Mouse (Mus musculus): ENCODE data around the gene Gas7.

Gas7 gene

DNA sequence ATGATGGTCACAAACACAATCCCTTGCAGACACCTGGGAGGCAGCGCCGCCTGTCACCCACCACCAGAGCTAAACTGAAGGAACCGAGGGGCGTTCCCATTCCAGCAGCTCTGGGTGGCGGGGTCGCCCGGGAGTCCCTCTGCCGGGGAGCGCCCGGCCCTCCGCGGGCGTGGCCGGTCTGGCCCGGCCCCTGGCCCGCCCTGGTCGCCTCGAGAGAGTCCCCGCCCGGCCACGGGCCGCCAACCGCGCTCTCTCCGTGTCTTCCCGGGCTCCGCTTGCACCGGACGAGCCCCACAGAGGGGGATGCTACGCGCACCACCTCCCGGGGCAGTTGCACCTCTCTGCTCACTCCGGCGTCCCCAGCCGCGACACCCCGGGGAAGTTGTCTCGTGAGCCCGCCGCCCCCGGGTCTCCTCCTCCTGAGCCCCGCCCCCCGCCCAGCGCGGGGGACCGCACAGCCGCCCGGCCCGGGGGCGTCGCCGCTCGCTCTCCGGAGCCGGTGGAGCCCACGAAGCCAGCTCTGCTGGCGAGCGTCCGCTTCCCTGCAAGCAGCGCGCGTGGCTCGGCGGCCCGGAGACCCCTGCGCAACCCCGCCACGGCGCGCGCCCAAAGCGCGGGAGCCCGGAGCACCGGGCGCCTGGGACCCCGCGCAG lies at the start of gene Gas7:
TSS of gene Gas7 (plus strand) at position 564 of the 653 bp plus-strand sequence.
- peak; percentile 30 to 41 for DNase-seq (ENCODE audit: low spot score in 2 of 2)

- DNase-seq (ENCODE audit: low spot score in 2 of 2): no peak
Measured at GRCm38 (mm10) chr11:67414346-67414940, 40.8 kb upstream of the Gas7 start.

DNA sequence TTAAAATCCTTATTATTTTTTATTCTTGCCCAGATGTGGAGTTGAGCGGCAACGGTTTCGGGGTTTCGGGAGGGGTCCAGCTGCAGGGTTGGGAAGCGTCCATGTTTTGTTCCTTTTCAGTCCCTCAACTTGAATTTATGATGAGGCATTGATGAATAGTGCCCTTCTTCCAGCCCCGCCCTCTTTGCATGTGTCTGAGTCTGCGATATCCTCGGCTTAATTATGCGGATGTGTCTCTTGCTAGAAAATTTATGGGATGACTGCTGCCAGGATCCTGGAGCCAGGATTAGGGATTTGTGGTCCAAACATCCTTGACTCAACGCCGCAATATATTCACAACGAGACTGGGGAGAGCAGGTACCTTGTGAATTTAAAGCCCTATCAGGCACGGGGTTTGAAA lies 31.7 kb upstream of the Gas7 start:
- DNase-seq (ENCODE audit: low spot score in 2 of 2): no peak

- peak; percentile 18 to 20 for DNase-seq (ENCODE audit: low spot score in 2 of 2)
Measured at GRCm38 (mm10) chr11:67428196-67428595, 27.0 kb upstream of the Gas7 start.

DNA sequence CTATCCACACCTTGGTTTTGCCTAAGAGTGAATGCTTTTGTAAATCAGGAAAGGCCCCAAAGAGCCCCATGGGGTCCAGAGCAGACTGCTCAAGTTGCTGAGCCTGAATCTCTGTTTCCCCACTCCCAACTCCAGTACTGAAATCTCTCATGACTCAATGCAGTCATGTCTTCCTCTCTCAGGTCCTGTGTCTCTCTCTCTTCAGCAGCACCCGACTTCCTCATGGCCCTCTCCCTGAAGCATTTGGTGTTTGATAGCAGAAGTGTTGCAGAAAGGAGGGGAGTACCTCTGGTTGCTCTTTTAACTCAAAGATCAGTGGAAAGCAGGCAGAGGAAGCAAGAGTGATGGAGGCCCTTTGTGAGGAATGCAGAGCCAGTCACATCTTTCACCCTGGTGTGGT lies 25.4 kb upstream of the Gas7 start:
- DNase-seq (ENCODE audit: low spot score in 2 of 2): no peak

DNA sequence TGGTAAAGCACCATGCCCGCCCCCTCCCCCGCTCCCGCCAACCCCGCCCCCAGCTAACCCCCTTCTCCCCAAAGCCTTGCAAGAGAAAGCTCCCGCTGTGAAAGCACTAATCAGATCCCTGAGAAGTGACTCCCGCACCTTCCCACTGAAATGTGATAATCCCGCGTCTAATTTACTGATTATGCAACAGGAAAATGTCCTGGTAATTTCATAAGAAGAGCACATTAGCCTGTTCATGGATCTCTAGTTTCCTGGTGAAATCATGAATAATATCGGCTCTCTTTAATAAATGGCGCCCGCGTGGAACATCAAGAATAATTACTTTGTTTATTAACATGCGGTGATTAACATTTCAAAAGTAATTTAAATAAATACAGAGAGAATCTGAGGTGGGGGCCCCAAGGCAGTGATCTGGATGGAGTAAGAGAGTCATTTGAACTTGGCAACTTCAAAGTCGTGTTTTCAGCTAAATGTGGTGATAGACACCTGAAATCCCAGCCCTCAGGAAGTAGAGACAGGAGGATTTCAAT lies 24.1 kb upstream of the Gas7 start:
- no peak for DNase-seq (ENCODE audit: low spot score in 2 of 2)

DNA sequence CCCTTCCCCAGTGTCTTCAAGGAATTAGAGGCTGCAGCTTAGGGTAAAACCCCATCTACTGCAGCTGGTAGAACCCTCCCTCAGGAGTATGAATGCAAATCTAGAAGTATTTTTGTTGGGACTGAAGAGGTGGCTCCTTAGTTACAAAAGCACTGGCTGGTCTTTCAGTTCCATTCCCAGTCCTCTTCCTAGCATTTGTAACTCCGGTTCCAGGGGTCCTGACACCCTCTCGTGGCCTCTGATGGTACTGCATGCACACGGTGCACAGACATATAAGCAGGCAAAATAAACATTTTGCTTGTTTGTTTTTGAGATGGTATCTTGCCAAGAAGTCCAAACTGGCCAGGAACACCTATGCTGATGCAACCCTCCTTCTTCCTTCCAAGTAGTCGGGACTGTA lies 23.4 kb upstream of the Gas7 start:
- DNase-seq (ENCODE audit: low spot score in 2 of 2): no peak

DNA sequence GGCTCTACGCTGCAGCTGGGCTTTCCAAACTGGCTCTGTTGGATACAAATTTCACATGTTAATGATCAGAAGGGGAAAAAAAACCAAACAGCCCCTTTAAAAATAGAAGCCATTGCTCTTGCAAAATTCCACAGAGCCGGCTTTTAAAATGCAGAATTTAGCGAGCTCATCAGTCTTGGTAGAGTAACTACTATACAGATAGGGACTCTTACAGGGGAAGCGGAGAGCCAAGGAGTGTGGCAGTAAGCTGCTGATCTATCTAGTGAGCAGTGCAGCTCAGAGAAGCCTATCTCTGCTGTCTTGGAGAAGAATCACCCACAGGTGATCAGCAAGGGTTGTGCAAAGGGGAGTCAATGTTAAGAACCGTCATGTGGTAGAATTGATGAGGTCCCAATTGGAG lies 21.5 kb upstream of the Gas7 start:
- no peak for DNase-seq (ENCODE audit: low spot score in 2 of 2)

DNA sequence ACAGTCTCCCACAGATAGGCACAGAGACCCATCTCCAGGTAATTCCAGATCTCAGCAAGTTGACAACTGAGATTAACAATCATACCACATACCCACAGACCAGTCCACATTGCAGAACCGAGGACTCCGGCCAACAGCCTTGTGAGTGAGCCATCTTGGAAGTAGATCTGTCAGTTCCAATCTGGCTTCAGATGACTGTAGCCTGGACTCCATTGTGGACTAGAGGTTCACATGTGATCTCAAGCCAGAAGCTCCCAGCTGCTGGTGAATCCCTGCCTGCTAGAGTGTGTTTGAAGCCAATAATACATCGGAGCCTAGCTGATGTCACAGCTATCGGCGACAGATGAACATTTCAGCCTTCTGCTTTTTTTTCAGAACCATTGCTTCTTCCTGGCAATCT lies 16.5 kb upstream of the Gas7 start:
- DNase-seq (ENCODE audit: low spot score in 2 of 2): no peak

- no peak for DNase-seq (ENCODE audit: low spot score in 2 of 2)
Measured at GRCm38 (mm10) chr11:67445058-67445825, 10.0 kb upstream of the Gas7 start.

- no peak for DNase-seq (ENCODE audit: low spot score in 2 of 2)
Measured at GRCm38 (mm10) chr11:67451525-67451924, 3.7 kb upstream of the Gas7 start.

DNA sequence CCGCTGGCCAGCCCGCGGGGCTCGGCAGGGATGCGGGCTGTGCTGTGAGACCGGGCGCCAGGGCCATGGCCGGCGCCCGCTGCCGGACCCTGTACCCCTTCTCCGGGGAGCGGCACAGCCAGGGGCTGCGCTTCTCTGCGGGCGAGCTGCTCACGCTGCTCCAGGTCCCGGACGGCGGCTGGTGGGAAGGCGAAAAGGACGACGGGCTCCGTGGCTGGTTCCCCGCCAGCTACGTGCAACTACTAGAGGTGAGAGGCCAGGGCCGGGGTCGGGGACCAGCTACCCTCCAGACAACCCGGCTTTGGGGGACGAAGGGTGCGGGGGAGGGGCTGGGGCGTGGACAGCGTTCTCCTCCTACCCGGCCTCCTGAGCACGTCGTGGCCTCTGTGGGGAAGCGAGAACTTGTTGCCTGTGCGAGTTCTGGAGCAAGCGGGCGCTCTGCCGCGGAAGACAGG lies 317 bp downstream of the Gas7 start:
- DNase-seq (ENCODE audit: low spot score in 2 of 2): peak in 1 of 2 experiments; percentile 22

- no peak for DNase-seq (ENCODE audit: low spot score in 2 of 2)
Measured at GRCm38 (mm10) chr11:67456029-67456428, 792 bp downstream of the Gas7 start.

DNA sequence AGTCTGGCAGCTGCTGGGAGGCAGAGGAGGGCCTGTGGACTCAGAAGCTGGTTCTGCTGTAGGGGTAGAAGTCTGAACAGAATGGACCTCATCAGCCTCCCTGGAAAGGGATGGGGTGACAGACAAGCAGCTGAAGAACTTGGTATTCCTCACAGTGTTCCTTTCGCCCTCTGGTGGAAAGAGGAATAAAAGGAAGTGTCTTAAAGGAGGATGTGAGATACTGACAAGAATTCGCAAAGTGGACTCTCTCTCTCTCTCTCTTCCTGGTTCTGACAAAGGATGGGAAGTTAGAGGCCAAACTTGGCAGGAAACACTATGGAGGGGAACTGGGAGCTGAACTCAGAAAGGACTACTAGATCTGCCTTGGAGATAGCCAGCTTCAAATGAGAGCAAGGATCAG lies 2.9 kb downstream of the Gas7 start:
- DNase-seq (ENCODE audit: low spot score in 2 of 2): peak; percentile 30 to 55

GRCm38 (mm10) chr11:67467132-67467531 lies 11.9 kb downstream of the Gas7 start:
- DNase-seq (ENCODE audit: low spot score in 2 of 2): no peak

DNA sequence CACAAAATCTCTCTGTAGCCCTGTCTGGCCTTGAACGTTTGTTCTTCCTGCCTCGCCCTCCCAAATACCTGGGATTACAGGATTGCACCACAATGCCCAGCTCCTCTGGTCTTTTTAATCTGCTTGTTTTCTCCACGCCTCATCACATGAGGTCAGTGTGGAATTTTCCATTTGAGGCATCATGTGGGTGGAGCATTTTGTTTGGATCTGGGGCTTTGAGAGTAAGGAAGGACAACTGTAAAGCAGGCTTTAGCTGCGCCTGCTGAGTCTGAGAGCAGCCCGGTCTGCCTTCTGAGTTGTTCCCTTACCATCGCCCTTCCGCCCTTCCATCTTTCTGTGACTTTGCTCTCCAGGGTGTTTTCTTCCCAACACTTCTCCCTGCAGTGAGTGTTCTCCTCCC lies 13.6 kb downstream of the Gas7 start:
- DNase-seq (ENCODE audit: low spot score in 2 of 2): peak; percentile 63 to 72

DNA sequence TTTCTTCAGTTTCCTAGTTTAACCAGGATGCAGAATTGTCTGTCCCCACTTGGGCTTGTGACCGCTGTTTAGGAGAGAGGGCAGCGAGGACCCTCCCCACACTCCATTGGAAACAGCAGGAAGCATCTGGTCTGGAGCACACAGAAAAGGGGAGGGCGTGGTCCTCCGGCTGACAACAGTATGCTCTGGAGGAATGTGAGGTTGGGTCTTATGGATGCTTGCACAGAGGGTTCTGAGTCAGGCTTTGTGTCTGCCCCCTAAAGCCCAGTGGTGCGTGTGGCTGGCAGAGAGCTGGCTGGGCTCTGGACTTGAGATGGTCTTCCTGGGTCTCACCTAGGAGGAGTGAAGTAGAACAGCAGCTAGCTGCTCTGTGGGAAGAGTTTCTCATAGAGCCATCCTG lies 19.4 kb downstream of the Gas7 start:
- no peak for DNase-seq (ENCODE audit: low spot score in 2 of 2)

GRCm38 (mm10) chr11:67479534-67479933 lies 24.3 kb downstream of the Gas7 start:
- DNase-seq (ENCODE audit: low spot score in 2 of 2): no peak

DNA sequence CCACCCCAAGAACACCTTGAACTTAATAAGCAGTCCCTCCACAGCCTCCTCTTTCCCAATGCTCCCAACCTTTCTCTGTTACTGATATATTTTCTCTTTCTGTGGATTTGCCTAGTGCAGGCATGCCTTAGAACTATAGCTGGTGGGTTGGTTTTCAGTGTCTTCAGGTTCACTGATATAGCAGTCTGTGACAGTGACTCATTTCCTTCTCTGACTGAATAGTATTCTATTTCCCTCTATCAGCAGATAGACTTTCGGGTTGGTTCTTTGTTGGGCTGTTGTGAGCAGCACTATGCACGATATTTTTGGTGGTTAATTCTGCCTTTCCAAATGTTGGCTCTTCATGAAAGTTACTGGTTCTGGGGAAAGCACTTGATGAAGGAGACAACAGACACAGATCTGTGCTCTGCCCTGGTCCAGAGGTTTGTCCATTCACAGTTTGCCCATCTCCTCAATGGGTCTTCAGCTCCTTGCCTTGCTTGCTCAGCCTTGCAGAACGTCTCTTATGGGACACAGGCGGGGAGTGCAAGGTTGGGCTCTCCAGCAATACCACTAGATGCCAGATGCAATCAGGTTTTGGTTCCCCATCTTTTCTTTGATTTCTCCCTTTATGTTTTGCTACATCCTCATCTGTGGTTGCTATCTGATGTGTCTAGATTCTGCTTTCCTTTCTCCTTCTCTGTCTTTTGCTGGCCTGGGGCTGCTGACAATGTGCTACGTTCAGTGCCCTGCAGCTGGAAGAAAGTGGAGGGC lies 25.1 kb downstream of the Gas7 start:
- no peak for DNase-seq (ENCODE audit: low spot score in 2 of 2)

DNA sequence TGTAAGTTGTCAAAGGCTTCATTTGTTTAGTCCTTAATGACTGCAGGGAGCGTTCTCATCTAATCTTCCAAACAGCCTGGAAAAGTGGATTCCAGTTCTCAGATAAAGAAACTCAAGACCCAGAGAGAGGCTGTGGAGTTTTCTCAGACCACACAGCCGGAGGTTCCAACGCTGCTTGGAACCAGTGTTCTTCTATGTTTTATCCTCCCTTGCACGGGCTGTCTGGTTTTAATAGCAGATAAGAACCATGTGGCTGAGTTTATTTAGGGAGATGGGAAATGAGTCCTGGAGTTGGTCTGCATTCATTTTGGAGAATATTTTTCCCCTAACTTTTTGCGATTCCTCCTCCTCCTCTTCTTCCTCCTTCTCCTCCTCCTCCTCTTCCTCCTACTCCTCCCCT lies 26.5 kb downstream of the Gas7 start:
- peak in 1 of 2 experiments; percentile 35 for DNase-seq (ENCODE audit: low spot score in 2 of 2)

DNA sequence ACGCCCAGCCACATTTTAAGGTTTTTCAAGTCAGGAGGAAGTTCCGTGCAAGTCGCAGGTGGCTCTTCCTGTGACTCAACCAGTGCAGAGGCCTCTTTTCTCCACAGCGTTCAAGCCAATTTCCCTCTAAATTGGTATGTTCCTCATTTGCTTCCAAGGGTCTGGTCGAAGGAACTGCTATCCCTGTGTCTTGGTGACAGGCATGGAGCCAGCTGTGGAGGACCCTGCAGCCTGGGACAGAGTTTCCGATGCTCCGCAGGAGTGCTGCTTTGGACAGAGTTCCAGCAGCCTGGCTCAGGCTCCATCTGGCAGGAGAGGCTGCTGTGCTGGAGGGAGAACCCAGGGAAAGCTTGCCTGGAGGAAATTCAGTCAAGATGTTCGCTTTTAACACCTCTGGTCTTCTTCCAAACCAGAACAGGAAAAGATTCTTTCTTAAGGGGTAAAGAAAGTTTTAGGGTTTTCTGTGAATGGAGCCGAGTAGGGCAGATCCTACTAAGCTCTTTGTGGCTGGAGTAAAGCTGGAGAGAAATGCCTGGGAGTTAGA lies 27.1 kb downstream of the Gas7 start:
- peak; percentile 59 to 61 for DNase-seq (ENCODE audit: low spot score in 2 of 2)

- no peak for DNase-seq (ENCODE audit: low spot score in 2 of 2)
Measured at GRCm38 (mm10) chr11:67488156-67488555, 32.9 kb downstream of the Gas7 start.
